Mouse (Mus musculus): ENCODE measurements around the gene Kansl3.

Kansl3 gene

GRCm38 (mm10) chr1:36294402-36294801, 74.6 kb downstream of the Kansl3 start:
- CTCF ChIA-PET = no interaction called here

- CTCF ChIA-PET = no interaction called here
These were observed 75.5 kb downstream of the Kansl3 start for GRCm38 (mm10) chr1:36293470-36293869.
